Mouse (Mus musculus) hindbrain, embryonic 15.5 days (tissue): Measurements from ENCODE around the gene Msh2. TPM values are rescaled to one million over a fixed set of nuclear protein-coding genes. Genes with fewer than 3 reads are reported as not detected.
"Not testable (repeated sequence)": the region's sequence is repeated elsewhere in the genome, so short reads cannot be mapped to it uniquely, and the experiment has no call there.

Experiments used
- ATAC-seq: fragments of 200-750 bp; cut with Nextera tagmentation; 2 replicates; pipeline ENCODE4 v1.8.0; 2017; ENCODE audit warnings: low read depth, moderate number of reproducible peaks, moderate TSS enrichment; ENCODE audit not compliant: low FRiP score
- H3K27ac ChIP-seq: fragments of 300-500 bp; sonication (generic); replicated peaks from 2 replicates; pipeline ENCODE4 v1.5.1; 2015; ENCODE audit warnings: mild to moderate bottlenecking, inconsistent platforms
- H3K27me3 ChIP-seq: fragments of 300-500 bp; sonication (generic); 2 replicates; pipeline ENCODE4 v1.6.1; 2015; ENCODE audit warnings: control low read depth, inconsistent platforms
- H3K36me3 ChIP-seq: fragments of 300-500 bp; sonication (generic); 2 replicates; pipeline ENCODE4 v1.6.1; 2015; ENCODE audit warnings: control low read depth, inconsistent platforms
- H3K4me1 ChIP-seq: fragments of 300-500 bp; sonication (generic); replicated peaks from 2 replicates; pipeline ENCODE4 v1.6.1; 2015; ENCODE audit warnings: control low read depth, inconsistent platforms
- H3K4me2 ChIP-seq: fragments of 300-500 bp; sonication (generic); 2 replicates; pipeline ENCODE4 v1.6.1; 2015; ENCODE audit warnings: moderate library complexity, mild to moderate bottlenecking, inconsistent platforms
- H3K4me3 ChIP-seq: fragments of 300-500 bp; sonication (generic); 2 replicates; pipeline ENCODE4 v1.5.1; 2015; ENCODE audit warnings: mild to moderate bottlenecking, inconsistent platforms
- H3K9ac ChIP-seq: fragments of 300-500 bp; sonication (generic); 2 replicates; pipeline ENCODE4 v1.6.1; 2015; ENCODE audit warnings: inconsistent platforms
- H3K9me3 ChIP-seq: fragments of 300-500 bp; sonication (generic); 2 replicates; pipeline ENCODE4 v1.6.1; 2016; ENCODE audit warnings: control low read depth, inconsistent platforms
- WGBS: fragments of 180-500 bp; shearing (Covaris S2); methylation state at CpG from one replicate; pipeline ENCODE4 v1.1.7; 2015; 5-methylcytosine and 5-hydroxymethylcytosine counted together
- polyA plus RNA-seq: library from polyadenylated mRNA; unstranded; fragments of >200 nt; fragmentation: Nextera tagmentation; extraction: Ambion mirVana; gene quantifications from 2 replicates; pipeline ENCODE4 v1.2.1, GENCODE M21; 2015

Gene Msh2
- 60.1 and 62.0 TPM in 2 replicates for polyA plus RNA-seq

DNA sequence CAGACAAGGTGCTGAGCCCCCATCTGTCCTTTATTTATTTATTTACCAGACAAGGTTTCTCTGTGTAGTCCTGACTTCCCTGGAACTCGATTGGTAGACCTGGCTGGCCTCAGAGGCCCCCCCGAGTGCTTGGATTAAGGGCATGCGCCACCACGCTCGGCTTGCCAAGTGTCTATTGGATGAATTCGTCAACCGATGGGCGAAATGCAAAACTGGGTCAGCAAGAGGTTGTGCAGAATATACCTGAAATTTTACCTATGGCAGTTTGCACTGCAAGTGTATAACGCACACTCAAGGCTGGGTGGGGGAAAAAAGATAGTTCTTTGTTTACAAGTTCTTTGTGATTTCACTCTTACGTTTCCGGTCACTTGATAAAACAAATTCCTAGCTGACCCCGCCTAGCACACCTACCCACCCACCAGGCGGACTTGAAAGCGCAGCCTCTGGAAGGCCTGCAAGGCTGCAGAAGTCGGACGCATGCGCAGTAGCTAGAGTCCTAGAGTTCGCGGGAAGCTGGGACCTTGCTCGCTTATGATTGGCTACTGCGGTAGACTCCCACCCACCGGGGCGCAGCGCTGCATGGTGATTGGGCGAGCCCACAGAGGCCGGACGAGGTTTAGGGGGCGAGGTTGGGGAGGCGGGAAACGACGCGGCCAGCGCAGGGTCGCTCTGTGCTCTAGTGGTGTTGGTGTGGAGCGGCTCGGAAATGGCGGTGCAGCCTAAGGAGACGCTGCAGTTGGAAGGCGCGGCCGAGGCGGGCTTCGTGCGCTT is at the start of gene Msh2:
Msh2 (plus strand) TSS at position 441 of the 771 bp plus-strand sequence.
- Histone ChIP-seq H3K9me3 (no peaks in the 10 kb centered on the region), H3K4me2 (peak within 1 kb of the TSS; percentile 63), H3K27ac (peak within 1 kb of the TSS; percentile 83), H3K4me3 (peak within 1 kb of the TSS; percentile 79), H3K4me1 (peaks cover 27% of the 10 kb centered on the region), H3K9ac (peak within 1 kb of the TSS; percentile 71), H3K27me3 (no peaks in the 10 kb centered on the region), H3K36me3 (no peaks in the 10 kb centered on the region)
- peak; percentile 99 for ATAC-seq
- WGBS = under 1% methylated on average over 44 of the region's 44 CpGs

DNA sequence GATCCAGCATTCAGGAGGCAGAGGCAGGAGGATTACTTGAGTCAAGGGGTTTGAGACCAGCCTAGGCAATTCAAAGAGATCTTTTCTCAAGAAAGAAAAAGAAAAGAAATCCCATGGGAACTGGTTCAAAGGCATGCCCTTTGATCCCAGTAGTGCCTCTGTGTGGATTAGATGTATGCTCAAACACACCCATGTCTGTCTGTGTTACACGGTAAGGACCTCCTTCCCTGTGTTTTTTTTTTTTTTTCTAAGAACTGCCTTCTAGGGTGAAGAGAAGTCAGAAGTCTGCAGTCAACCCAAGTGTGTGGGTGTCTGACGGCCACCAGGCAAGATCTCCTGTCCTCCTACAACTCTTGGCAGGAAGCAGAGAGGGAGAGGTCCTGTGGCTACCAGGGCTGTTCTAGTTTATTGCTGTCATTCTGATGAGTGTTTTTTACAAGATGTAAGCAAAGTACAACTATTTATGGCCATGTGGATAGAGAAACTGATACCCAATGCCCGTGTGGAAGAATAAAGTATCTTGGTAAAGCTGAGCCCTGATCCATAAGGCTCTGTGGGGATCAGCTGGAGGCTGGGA is 46.5 kb upstream of the Msh2 start:
- ATAC-seq = no peak
- WGBS = 82% methylated on average over 3 of the region's 3 CpGs
- H3K9ac ChIP-seq = no peak overlapping the region
- no peak overlapping the region for H3K27ac ChIP-seq
- H3K4me2 ChIP-seq = no peak overlapping the region
- H3K36me3 ChIP-seq = no peaks in the 10 kb centered on the region
- H3K4me1 ChIP-seq = no peaks in the 10 kb centered on the region
- H3K27me3 ChIP-seq = no peaks in the 10 kb centered on the region
- H3K4me3 ChIP-seq = no peak overlapping the region
- H3K9me3 ChIP-seq = no peaks in the 10 kb centered on the region

DNA sequence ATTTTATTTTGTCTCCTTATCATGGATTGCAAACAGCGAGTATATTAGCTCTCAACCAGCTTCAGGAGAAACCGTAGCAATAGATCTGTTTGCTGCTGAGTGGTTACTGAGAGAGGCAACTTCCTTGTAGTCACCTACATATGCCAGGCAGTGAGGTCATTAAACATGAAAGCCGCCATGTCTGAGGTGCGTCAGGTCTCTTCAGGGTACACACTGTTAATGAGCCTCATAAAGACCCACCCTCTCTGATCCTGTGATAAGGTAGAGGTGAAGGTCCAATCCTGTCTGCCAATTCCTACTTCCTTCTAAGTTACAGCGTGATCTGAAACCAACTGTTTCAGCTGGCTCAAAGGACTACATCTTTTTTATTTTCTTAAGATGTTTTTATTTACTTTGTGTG is 44.0 kb upstream of the Msh2 start:
- Histone ChIP-seq H3K36me3 (no peaks in the 10 kb centered on the region), H3K9me3 (no peaks in the 10 kb centered on the region), H3K9ac (no peak overlapping the region), H3K4me3 (no peak overlapping the region), H3K4me1 (no peaks in the 10 kb centered on the region), H3K27me3 (0 out of 2 replicates have a peak, but pooled peaks cover 2% of the 10 kb centered on the region), H3K4me2 (no peak overlapping the region), H3K27ac (no peak overlapping the region)
- no peak for ATAC-seq
- 96% methylated on average over 5 of the region's 5 CpGs for WGBS

DNA sequence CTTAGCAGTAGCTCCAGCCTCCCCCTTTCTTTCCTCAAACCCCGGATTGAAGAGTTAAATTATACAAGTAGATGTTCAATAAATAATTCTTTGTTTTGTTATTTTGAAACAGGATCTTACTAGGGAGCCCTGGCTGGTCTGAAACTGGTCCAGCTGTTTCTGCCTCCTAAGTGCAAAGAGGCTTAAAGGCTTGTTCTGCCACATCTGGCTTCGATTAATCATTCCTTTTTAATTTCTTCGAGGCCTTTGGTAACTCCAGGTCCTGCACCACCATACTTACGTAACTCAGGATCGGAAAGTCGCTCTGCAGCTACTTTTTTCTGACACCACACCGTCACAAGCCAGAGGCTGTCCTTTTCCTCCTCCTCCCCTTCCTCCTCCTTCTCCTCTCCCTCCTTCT is 43.4 kb upstream of the Msh2 start:
- Histone ChIP-seq H3K27me3 (0 out of 2 replicates have a peak, but pooled peaks cover 2% of the 10 kb centered on the region), H3K9ac (no peak overlapping the region), H3K36me3 (no peaks in the 10 kb centered on the region), H3K4me1 (no peaks in the 10 kb centered on the region), H3K4me3 (no peak overlapping the region), H3K9me3 (no peaks in the 10 kb centered on the region), H3K4me2 (no peak overlapping the region), H3K27ac (no peak overlapping the region)
- ATAC-seq = no peak
- WGBS = 84% methylated on average over 7 of the region's 7 CpGs

DNA sequence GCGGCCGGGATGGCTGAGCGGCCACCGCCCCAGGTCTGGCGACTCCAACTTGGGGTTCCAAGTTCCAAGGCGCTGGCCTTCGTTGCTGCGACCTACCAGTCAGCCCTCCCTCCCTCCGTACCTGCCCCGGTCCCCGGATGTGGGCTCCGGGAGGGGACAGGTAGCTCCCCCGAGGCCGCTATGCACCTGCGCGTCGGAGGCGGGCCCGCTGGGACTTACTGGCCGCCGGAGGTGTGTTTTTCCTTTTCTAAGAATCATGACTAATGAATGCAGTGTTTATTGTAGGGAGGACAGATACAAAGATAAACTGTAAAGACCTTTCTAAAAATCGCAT is 35.1 kb upstream of the Msh2 start:
- H3K36me3 ChIP-seq = no peaks in the 10 kb centered on the region
- peak overlapping the region; percentile 73 for H3K4me2 ChIP-seq
- H3K9me3 ChIP-seq = no peaks in the 10 kb centered on the region
- H3K4me3 ChIP-seq = peak overlapping the region; percentile 48
- peaks cover 42% of the 10 kb centered on the region for H3K27me3 ChIP-seq
- H3K27ac ChIP-seq = no peak overlapping the region
- H3K9ac ChIP-seq = no peak overlapping the region
- H3K4me1 ChIP-seq = peaks cover 17% of the 10 kb centered on the region
- WGBS = 2% methylated on average over 22 of the region's 22 CpGs
- ATAC-seq = no peak

DNA sequence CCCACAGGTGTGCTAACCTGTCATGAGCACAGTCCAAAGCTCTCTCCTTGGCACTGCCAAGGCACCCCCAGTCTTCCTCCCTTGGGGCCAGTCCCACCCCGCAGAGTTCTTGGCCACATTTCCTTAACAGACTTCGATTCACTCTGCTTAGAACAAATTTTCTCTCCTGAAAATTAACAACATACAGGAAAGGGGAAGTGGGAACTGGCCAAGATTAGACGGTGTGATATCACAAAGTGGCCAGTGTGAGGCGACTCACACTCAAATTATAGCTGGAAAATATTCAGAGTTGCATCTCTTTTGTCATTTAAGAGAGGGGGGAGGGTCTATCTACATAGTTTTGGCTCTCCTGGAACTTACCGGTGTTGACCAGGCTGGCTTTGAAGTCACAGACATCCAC is 32.9 kb upstream of the Msh2 start:
- Histone ChIP-seq H3K27ac (no peak overlapping the region), H3K9me3 (no peaks in the 10 kb centered on the region), H3K9ac (no peak overlapping the region), H3K4me3 (no peak overlapping the region), H3K4me2 (no peak overlapping the region), H3K27me3 (peaks cover 39% of the 10 kb centered on the region), H3K4me1 (peaks cover 17% of the 10 kb centered on the region), H3K36me3 (no peaks in the 10 kb centered on the region)
- 87% methylated on average over 5 of the region's 5 CpGs for WGBS
- no peak for ATAC-seq

DNA sequence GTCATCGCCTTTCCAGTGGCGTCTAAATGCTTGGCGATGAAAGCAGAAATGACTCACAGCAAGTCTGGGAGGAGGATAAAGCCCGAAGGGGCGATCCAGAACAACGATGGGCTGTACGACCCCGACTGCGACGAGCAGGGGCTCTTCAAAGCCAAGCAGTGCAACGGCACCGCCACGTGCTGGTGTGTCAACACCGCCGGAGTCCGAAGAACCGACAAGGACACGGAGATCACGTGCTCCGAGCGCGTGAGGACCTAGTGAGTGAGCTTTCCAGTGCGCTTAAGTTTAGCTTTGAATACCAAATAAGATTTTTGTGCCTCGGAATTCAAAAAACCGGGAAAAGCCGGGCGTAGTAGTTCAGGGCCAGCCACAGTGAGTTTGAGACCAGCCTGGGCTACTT is 31.9 kb upstream of the Msh2 start:
- no peak overlapping the region for H3K4me2 ChIP-seq
- 95% methylated on average over 27 of the region's 27 CpGs for WGBS
- H3K9me3 ChIP-seq = no peaks in the 10 kb centered on the region
- peaks cover 17% of the 10 kb centered on the region for H3K4me1 ChIP-seq
- peaks cover 30% of the 10 kb centered on the region for H3K27me3 ChIP-seq
- no peak overlapping the region for H3K27ac ChIP-seq
- H3K9ac ChIP-seq = no peak overlapping the region
- H3K4me3 ChIP-seq = no peak overlapping the region
- no peaks in the 10 kb centered on the region for H3K36me3 ChIP-seq
- ATAC-seq = no peak

DNA sequence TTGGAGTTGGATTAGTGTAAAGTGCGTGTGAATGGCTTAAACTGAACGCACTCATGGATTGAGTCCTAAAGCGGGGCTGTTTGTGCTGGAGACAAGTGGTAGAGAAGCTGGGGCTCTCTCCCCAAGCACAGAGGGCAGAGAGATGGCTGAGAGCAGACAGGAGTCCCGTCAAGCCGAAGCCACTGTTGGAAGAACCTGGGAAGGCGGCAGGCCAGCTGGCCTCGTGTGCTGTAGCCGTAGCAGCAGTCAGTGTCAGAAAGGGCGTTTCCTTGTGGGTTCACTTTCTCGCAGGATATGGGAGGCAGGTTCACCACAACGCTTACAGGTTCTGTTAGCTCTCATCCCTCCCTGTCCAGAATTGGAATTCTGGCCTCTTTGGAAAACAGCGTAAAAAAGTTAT is 31.1 kb upstream of the Msh2 start:
- peaks cover 11% of the 10 kb centered on the region for H3K4me1 ChIP-seq
- peaks cover 22% of the 10 kb centered on the region for H3K27me3 ChIP-seq
- H3K27ac ChIP-seq = no peak overlapping the region
- H3K9ac ChIP-seq = no peak overlapping the region
- no peaks in the 10 kb centered on the region for H3K9me3 ChIP-seq
- ATAC-seq = no peak
- no peak overlapping the region for H3K4me3 ChIP-seq
- 91% methylated on average over 12 of the region's 12 CpGs for WGBS
- H3K4me2 ChIP-seq = no peak overlapping the region
- no peaks in the 10 kb centered on the region for H3K36me3 ChIP-seq

DNA sequence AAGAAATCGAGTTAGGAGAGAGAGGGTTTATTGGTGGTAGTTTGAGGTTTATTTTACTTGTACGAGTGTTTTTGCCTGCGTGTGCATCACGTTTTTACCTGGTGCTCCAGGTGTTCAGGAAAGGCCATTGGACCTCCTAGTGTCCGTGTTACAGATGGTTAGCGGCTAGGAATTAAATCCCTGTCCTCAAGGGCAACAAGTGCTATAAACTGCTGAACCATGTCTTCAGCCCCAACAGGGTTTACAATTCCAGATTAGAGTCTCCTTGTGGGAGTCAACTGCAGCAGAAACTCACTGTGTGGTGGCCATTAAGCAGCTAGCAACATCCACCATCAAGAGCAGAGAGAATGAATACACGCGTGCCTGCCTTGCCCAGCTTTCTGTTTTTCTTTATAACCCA is 29.4 kb upstream of the Msh2 start:
- no peak overlapping the region for H3K9ac ChIP-seq
- H3K4me2 ChIP-seq = no peak overlapping the region
- no peak overlapping the region for H3K27ac ChIP-seq
- WGBS = 94% methylated on average over 8 of the region's 8 CpGs
- H3K36me3 ChIP-seq = no peaks in the 10 kb centered on the region
- ATAC-seq = no peak
- H3K9me3 ChIP-seq = no peaks in the 10 kb centered on the region
- peaks cover 7% of the 10 kb centered on the region for H3K27me3 ChIP-seq
- H3K4me3 ChIP-seq = no peak overlapping the region
- H3K4me1 ChIP-seq = no peaks in the 10 kb centered on the region

DNA sequence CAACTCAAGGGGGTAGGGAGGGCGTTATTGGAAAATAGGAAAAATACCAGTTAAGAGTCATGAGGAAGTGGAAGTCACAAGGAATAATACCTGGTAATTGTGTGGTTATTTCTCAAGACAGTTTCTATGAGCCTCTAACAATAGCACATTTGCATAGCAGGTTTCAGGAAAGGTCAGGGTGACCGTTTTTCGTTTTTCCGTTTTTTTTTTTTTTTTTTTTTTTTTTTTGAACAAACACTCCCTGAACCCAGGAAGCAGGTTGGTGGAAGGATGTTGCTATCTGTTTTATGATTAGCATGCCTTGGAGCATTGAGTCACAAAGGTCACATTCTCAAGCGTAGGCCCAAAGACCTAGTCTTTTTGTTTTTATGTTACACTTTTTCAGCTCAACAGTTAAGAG is 16.5 kb upstream of the Msh2 start:
- ATAC-seq, H3K4me1 ChIP-seq: not testable (repeated sequence)
- 91% methylated on average over 5 of the region's 5 CpGs for WGBS

DNA sequence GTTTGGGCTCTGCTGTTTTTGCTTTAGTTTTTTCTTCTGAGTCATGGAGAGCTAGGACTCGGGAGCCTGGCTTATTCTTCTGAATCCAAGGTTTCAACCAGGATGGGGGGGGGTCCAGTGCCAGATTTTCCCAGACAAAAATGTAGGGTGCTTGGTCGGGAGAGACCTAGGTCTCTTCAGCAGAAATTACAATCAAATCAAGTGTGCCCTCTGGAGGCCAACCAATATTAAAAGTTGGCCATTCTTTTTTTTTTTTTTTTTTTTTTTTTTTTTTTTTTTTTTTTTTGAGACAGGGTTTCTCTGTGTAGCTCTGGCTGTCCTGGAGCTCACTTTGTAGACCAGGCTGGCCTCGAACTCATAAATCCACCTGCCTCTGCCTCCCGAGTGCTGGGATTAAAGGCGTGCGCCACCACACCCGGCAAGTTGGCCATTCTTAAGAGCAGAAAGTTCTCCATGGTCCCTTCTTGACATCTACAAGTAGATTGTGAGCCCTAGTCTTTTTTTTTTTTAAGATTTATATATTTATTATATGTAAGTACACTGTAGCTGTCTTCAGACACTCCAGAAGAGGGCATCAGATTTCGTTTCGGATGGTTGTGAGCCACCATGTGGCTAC is 10.1 kb upstream of the Msh2 start:
- not testable (repeated sequence) for H3K36me3 ChIP-seq, H3K4me2 ChIP-seq, H3K4me1 ChIP-seq, H3K9ac ChIP-seq, H3K9me3 ChIP-seq, ATAC-seq, H3K4me3 ChIP-seq, H3K27ac ChIP-seq, H3K27me3 ChIP-seq
- 88% methylated on average over 9 of the region's 9 CpGs for WGBS

More for the DNA sequence above, 16.5 kb upstream of the Msh2 start:
- H3K4me3 ChIP-seq, H3K36me3 ChIP-seq, H3K27me3 ChIP-seq, H3K9me3 ChIP-seq, H3K9ac ChIP-seq, H3K4me2 ChIP-seq, H3K27ac ChIP-seq: not testable (repeated sequence)

DNA sequence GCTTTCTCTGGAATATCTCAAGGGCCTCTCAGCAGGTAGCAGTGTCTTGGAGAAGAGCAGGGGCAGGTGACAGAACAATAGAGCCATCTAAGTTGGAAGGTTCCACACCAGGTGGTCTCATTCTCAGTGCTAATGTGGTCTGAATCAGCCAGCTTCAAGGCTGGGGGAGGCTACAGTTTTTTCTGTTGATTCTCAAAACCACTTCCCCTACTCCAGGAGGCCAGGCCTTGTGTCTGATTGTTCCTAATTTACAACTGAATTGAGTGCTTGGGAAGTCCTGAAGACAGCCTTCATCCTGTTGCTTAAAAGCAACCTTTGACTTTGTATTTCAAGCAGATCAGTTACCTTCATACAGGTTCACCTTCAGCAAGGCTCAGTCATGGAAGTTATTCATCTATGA is 7.9 kb upstream of the Msh2 start:
- no peak for ATAC-seq
- Histone ChIP-seq H3K27ac (no peak overlapping the region), H3K27me3 (no peaks in the 10 kb centered on the region), H3K4me1 (no peaks in the 10 kb centered on the region), H3K36me3 (no peaks in the 10 kb centered on the region), H3K4me3 (no peak overlapping the region), H3K9me3 (no peaks in the 10 kb centered on the region), H3K9ac (no peak overlapping the region), H3K4me2 (no peak overlapping the region)
